Mouse (Mus musculus) small intestine, adult 2 months (tissue): Measurements from ENCODE around the gene Ulk4.

Experiments
- CTCF ChIP-seq: fragments of 200-500 bp; IDR thresholded peaks from 2 replicates; pipeline ENCODE4 v1.5.1; 2012; ENCODE audit warnings: low read depth, mild to moderate bottlenecking, control low read depth, inconsistent platforms, low read length, moderate library complexity, mixed read lengths; ENCODE audit not compliant: insufficient replicate concordance, insufficient read length; ENCODE audit errors: extremely low read depth
- POLR2A ChIP-seq: fragments of 200-500 bp; IDR thresholded peaks from 2 replicates; pipeline ENCODE4 v1.6.1; 2012; ENCODE audit warnings: low read depth, mild to moderate bottlenecking, control low read depth, inconsistent platforms, low read length, moderate library complexity

DNA sequence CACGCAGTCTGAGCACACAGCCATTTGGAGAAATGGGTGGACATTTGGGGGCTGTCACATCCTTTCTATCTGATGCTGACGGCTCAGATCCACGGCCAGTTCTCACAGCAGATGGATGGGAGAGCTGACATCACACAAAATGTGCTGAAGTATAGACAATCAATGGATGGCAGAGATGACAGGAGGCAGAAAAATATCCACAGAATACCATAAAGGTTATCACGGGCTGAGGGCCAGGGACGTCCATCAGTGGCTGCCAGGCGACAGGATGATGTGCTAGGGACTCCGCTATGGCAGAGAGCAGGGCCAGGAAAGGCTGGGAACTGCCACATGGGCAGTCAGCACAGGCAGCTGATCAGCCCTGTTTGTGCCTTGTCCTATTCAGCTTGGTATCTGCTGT, 112.4 kb downstream of the Ulk4 start:
- TF ChIP-seq CTCF (no peak), POLR2A (no peak)
